Mouse (Mus musculus): ENCODE results near the gene Ank3. TPM values are rescaled to one million over a fixed set of nuclear protein-coding genes. Genes with fewer than 3 reads are reported as not detected.

Ank3 gene
- polyA plus RNA-seq, 1 experiment from 2014 or later: 48.9 TPM

DNA sequence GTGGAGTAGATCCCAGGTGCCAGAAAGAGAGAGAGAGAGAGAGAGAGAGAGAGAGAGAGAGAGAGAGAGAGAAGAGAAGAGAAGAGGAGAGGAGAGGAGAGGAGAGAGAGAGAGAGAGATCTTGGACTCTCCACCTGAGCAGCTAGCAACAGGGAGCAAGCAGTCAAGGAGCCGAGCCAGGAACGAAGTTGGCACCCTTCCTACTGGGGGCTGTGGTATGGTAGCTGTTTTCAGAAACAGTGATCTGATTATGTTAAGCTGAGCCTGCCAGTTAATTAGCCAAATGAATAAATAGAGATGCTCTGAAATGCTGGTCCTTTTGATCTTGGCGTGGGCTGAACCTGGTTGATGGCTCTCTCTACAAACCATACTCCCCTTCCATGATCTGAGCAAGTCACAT, 666.6 kb downstream of the Ank3 start:
- Histone ChIP-seq H3K4me2 (no peak overlapping the region), H3K9ac (ENCODE audit: low read depth, low read length) (no peak overlapping the region), H3K4me1 (ENCODE audit: control insufficient read depth, insufficient read depth, low read length) (no peaks in the 10 kb centered on the region), H3K36me3 (ENCODE audit: control insufficient read depth, insufficient read depth, low read length) (no peaks in the 10 kb centered on the region), H3K27ac (ENCODE audit: low read depth, low read length) (no peak overlapping the region), H3K27me3 (ENCODE audit: control insufficient read depth, insufficient read depth, low read length) (no peaks in the 10 kb centered on the region), H3K4me3 (ENCODE audit: low read depth, low read length) (no peak overlapping the region), H3K9me3 (replicated peaks; ENCODE audit: control insufficient read depth, low read length) (0 out of 2 replicates have a peak, but pooled peaks cover 3% of the 10 kb centered on the region)
- ATAC-seq (replicated peaks; ENCODE audit: insufficient number of reproducible peaks, low FRiP score, low TSS enrichment): no peak
- WGBS (ENCODE audit: insufficient replicate concordance): 82% methylated on average over 3 of the region's 3 CpGs

DNA sequence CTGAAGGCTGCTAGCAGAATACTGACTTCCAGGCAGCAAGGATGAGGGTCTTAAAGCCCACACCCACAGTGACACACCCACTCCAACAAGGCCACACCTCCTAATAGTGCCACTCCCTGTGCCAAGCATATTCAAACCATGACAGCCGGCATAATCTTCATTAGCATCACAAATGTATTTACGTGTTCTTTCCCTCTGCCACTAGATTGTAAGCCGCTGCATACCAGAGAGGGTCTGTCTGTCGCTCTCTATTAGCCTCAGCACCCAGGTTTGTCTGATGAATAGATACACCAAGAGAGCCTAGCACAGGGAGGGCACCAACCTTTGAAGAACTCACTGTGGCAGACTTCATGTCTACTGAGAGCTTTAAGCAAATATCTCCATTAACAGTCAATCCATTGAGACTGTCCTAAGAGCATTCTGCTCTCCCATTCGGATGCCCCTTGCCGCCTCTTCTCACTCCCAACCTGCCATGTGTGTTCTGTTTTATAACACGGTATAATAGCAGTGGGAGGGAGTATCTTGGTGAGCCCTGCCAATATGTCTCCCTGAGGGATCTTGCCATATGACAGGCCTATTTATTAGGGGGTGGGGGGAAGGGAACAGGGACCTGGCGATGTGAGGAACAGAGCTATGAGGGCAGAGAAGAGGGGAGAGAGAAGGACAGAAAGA, 668.1 kb downstream of the Ank3 start:
- Histone ChIP-seq H3K4me2 (no peak overlapping the region), H3K27ac (ENCODE audit: low read depth, low read length) (no peak overlapping the region), H3K36me3 (ENCODE audit: control insufficient read depth, insufficient read depth, low read length) (no peaks in the 10 kb centered on the region), H3K4me1 (ENCODE audit: control insufficient read depth, insufficient read depth, low read length) (no peaks in the 10 kb centered on the region), H3K9ac (ENCODE audit: low read depth, low read length) (no peak overlapping the region), H3K4me3 (ENCODE audit: low read depth, low read length) (no peak overlapping the region), H3K9me3 (replicated peaks; ENCODE audit: control insufficient read depth, low read length) (0 out of 2 replicates have a peak, but pooled peaks cover 3% of the 10 kb centered on the region), H3K27me3 (ENCODE audit: control insufficient read depth, insufficient read depth, low read length) (no peaks in the 10 kb centered on the region)
- no peak for ATAC-seq (replicated peaks; ENCODE audit: insufficient number of reproducible peaks, low FRiP score, low TSS enrichment)
- 58% methylated on average over 8 of the region's 8 CpGs for WGBS (ENCODE audit: insufficient replicate concordance)

DNA sequence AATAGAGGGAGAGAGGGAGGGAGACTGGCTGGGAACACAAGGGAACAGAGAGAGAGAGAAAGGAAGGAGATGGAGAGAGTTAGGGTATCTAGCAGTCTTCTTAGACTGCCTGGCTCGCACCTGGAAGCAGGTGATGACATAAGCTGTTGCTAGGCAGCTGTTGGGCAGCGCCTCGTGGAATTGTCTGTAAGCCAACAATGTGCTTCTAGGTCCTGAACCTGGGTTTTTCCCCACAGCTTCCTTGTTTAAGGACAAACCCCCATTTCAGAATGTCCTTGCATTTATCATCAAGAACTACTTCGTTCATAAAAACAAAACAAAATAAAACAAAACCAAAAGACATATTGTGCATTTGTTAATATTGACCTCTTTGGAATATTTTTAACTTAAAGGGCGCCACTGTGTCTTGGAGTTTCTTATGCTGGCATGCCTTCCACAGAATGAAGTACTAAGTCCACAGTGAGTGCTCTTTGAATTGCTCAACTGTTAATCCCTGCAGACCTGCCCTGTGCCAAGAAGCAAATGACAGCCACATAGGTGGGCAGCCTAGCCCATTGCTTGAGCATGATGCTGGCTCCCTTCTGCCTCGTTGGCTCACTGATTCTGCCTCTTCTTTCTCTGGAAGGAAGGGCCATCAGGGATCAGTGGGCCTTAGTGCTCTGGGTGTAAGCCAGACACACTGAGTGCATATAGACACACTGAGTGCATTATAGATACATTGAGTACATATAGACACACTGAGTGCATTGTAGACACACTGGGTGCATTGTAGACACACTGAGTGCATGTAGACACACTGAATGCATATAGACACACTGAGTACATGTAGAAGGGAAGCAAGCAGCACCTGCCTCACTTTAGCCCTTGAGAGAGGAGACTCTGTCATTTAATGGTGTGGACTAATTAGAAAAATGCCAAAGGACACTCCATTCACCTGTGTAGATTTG, 668.9 kb downstream of the Ank3 start:
- Histone ChIP-seq H3K36me3 (ENCODE audit: control insufficient read depth, insufficient read depth, low read length) (no peaks in the 10 kb centered on the region), H3K4me3 (ENCODE audit: low read depth, low read length) (no peak overlapping the region), H3K9ac (ENCODE audit: low read depth, low read length) (no peak overlapping the region), H3K4me1 (ENCODE audit: control insufficient read depth, insufficient read depth, low read length) (no peaks in the 10 kb centered on the region), H3K9me3 (replicated peaks; ENCODE audit: control insufficient read depth, low read length) (0 out of 2 replicates have a peak, but pooled peaks cover 3% of the 10 kb centered on the region), H3K27ac (ENCODE audit: low read depth, low read length) (no peak overlapping the region), H3K4me2 (no peak overlapping the region), H3K27me3 (ENCODE audit: control insufficient read depth, insufficient read depth, low read length) (no peaks in the 10 kb centered on the region)
- 55% methylated on average over 6 of the region's 6 CpGs for WGBS (ENCODE audit: insufficient replicate concordance)
- ATAC-seq (replicated peaks; ENCODE audit: insufficient number of reproducible peaks, low FRiP score, low TSS enrichment): no peak

- H3K4me3 ChIP-seq (ENCODE audit: low read depth, low read length): no peak overlapping the region
- WGBS (ENCODE audit: insufficient replicate concordance): 45% methylated on average over 6 of the region's 6 CpGs
- H3K4me2 ChIP-seq: no peak overlapping the region
- no peak overlapping the region for H3K9ac ChIP-seq (ENCODE audit: low read depth, low read length)
- H3K27me3 ChIP-seq (ENCODE audit: control insufficient read depth, insufficient read depth, low read length): no peaks in the 10 kb centered on the region
- H3K36me3 ChIP-seq (ENCODE audit: control insufficient read depth, insufficient read depth, low read length): no peaks in the 10 kb centered on the region
- 0 out of 2 replicates have a peak, but pooled peaks cover 3% of the 10 kb centered on the region for H3K9me3 ChIP-seq (replicated peaks; ENCODE audit: control insufficient read depth, low read length)
- no peaks in the 10 kb centered on the region for H3K4me1 ChIP-seq (ENCODE audit: control insufficient read depth, insufficient read depth, low read length)
- no peak overlapping the region for H3K27ac ChIP-seq (ENCODE audit: low read depth, low read length)
- no peak for ATAC-seq (replicated peaks; ENCODE audit: insufficient number of reproducible peaks, low FRiP score, low TSS enrichment)
Observed at GRCm38 (mm10) chr10:70069321-70069720, 670.7 kb downstream of the Ank3 start.

- WGBS (ENCODE audit: insufficient replicate concordance): 87% methylated on average over 4 of the region's 4 CpGs
- no peak for ATAC-seq (replicated peaks; ENCODE audit: insufficient number of reproducible peaks, low FRiP score, low TSS enrichment)
- H3K4me1 ChIP-seq (ENCODE audit: control insufficient read depth, insufficient read depth, low read length): no peaks in the 10 kb centered on the region
Observed at GRCm38 (mm10) chr10:70071334-70071733, 672.8 kb downstream of the Ank3 start.

More at GRCm38 (mm10) chr10:70071334-70071733, 672.8 kb downstream of the Ank3 start:
- Histone ChIP-seq H3K27me3 (ENCODE audit: control insufficient read depth, insufficient read depth, low read length) (no peaks in the 10 kb centered on the region), H3K4me3 (ENCODE audit: low read depth, low read length) (no peak overlapping the region), H3K36me3 (ENCODE audit: control insufficient read depth, insufficient read depth, low read length) (no peaks in the 10 kb centered on the region), H3K9me3 (replicated peaks; ENCODE audit: control insufficient read depth, low read length) (no peaks in the 10 kb centered on the region), H3K9ac (ENCODE audit: low read depth, low read length) (no peak overlapping the region), H3K27ac (ENCODE audit: low read depth, low read length) (no peak overlapping the region), H3K4me2 (no peak overlapping the region)

Other genes starting within 250 kb of the Ank3 start
- gene Rhobtb1, start 247.3 kb upstream of the Ank3 start, polyA plus RNA-seq (2014; fragmentation: Nextera tagmentation; extraction: Ambion mirVana): 28.1 and 31.1 TPM in 2 replicates
- gene A930033H14Rik, start 185.7 kb upstream of the Ank3 start, polyA plus RNA-seq (2014; fragmentation: Nextera tagmentation; extraction: Ambion mirVana): 1.8 and 2.4 TPM in 2 replicates
- 372 and 388 TPM in 2 replicates for gene Cdk1, start 45.8 kb upstream of the Ank3 start, polyA plus RNA-seq (2014; fragmentation: Nextera tagmentation; extraction: Ambion mirVana)